Mouse (Mus musculus): ENCODE data around the gene Milr1. TPM values are rescaled to one million over a fixed set of nuclear protein-coding genes. Genes with fewer than 3 reads are reported as not detected.
"Not testable (repeated sequence)": the region's sequence is repeated elsewhere in the genome, so short reads cannot be mapped to it uniquely, and the experiment has no call there.

The Milr1 gene
- polyA plus RNA-seq, 1 experiment from 2014 or later, result 2.3 TPM

DNA sequence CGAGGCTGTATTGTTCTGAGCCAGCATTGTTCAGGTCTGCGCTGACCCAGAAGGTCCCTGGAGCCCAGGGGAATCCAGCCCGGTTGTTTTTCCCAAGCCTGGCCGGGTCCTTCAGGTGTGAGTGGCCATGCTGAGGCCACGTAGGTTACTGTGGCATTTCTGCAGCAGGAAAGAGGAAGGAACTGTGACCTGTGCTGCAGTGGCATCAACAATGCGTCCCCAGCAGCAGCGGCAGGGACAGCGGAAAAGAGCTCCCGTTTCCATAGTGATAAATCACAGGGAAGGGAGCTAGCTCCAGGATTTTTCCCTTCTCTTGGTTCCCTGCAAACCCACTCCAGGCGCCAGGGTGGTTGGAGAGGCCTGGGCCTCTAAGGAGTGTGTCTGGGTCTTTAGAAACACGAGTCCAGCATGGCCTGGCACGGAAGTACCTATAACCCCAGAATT is 13.8 kb upstream of the Milr1 start:
- Histone ChIP-seq H3K27me3 (no peaks in the 10 kb centered on the region), H3K27ac (0 out of 2 replicates have a peak overlapping the region, but pooled peaks have one; percentile 0), H3K4me1 (no peaks in the 10 kb centered on the region), H3K4me2 (no peak overlapping the region), H3K4me3 (no peak overlapping the region), H3K9me3 (no peaks in the 10 kb centered on the region), H3K36me3 (no peaks in the 10 kb centered on the region), H3K9ac (no peak overlapping the region)
- 40% methylated on average over 12 of the region's 12 CpGs for WGBS
- ATAC-seq (ENCODE audit: insufficient number of reproducible peaks, low FRiP score, low TSS enrichment, low read depth), result 0 out of 2 replicates have a peak, but pooled peaks have one; percentile 35

DNA sequence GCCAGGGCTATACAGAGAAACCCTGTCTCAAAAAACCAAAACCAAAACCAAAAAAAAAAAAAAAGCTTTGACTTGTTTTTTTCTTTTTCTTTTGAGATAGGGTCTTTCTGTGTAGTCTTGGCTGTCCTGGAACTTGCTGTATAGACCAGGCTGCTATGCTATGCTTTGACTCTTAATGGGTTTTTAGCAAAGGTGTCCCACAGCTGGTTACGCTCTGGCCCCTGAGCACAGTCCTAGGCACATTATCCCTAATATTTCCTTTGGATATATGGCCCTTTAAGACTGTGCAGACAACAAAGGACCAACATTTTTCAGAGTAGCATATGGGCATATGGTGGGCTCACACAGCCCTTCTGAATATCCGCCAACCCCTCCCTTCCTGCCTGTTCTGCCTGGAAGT is 11.9 kb upstream of the Milr1 start:
- Histone ChIP-seq H3K4me1 (no peaks in the 10 kb centered on the region), H3K27me3 (no peaks in the 10 kb centered on the region), H3K9me3 (no peaks in the 10 kb centered on the region), H3K9ac (no peak overlapping the region), H3K27ac (no peak overlapping the region), H3K36me3 (no peaks in the 10 kb centered on the region), H3K4me3 (no peak overlapping the region), H3K4me2 (no peak overlapping the region)
- ATAC-seq (ENCODE audit: insufficient number of reproducible peaks, low FRiP score, low TSS enrichment, low read depth), result no peak
- WGBS, result 93% methylated on average over 2 of the region's 2 CpGs

DNA sequence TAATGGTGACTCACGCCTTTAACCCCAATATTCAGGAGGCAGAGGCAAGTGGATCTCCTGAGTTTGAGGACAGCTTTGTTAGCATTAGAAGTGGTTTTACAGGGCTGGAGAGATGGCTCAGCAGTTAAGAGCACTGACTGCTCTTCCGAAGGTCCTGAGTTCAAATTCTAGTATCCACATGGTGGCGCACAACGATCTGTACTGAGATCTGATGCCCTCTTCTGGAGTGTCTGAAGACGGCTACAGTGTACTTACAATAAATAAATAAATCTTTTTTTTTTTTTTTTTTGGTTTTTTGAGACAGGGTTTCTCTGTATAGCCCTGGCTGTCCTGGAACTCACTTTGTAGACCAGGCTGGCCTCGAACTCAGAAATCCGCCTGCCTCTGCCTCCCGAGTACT is 10.3 kb upstream of the Milr1 start:
- not testable (repeated sequence) for H3K4me1 ChIP-seq; H3K36me3 ChIP-seq; H3K27me3 ChIP-seq; H3K9me3 ChIP-seq; H3K27ac ChIP-seq; H3K4me3 ChIP-seq; H3K4me2 ChIP-seq; ATAC-seq (ENCODE audit: insufficient number of reproducible peaks, low FRiP score, low TSS enrichment, low read depth); H3K9ac ChIP-seq
- 90% methylated on average over 5 of the region's 8 CpGs for WGBS

DNA sequence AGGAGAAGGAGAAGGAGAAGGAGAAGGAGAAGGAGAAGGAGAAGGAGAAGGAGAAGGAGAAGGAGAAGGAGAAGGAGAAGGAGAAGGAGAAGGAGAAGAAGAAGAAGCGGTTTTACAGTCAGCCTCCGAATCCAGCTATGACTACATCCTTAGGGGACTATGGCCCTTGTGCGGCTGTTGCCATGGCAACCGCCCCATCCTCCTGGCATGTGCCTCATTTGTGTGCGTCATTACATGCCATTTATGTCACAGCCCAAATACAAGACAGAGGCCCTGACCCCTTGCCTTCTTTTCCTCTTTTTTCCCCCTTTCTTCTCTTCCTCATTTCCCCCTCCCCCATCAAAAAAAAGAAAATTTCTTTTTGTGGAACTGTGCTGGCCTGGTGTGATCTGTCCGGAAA is 9.8 kb upstream of the Milr1 start:
- no peak for ATAC-seq (ENCODE audit: insufficient number of reproducible peaks, low FRiP score, low TSS enrichment, low read depth)
- 62% methylated on average over 6 of the region's 6 CpGs for WGBS
- H3K9me3 ChIP-seq, result no peaks in the 10 kb centered on the region
- H3K4me3 ChIP-seq, result no peak overlapping the region
- no peak overlapping the region for H3K4me2 ChIP-seq
- no peaks in the 10 kb centered on the region for H3K36me3 ChIP-seq
- no peaks in the 10 kb centered on the region for H3K27me3 ChIP-seq
- H3K4me1 ChIP-seq, result no peaks in the 10 kb centered on the region
- no peak overlapping the region for H3K27ac ChIP-seq
- H3K9ac ChIP-seq, result no peak overlapping the region

DNA sequence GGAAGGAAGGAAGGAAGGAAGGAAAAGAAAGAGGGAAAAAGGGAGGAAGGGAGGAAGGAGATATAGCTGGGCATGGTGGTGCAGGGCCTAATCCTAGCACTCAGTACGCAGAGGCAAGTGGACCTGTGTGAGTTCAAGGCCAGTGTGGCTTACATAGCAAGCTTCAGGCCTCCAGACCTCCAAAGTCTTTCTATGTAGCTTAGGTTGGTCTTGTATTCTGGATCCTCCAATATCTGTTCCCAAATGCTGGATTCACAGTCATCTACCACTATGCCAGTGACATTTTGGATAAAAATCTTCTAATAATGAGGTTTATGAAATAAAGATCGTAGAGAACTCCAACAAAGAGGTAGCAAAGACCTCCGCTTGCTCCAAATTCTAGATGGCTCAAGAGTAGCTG is 9.2 kb upstream of the Milr1 start:
- no peak overlapping the region for H3K4me2 ChIP-seq
- H3K9me3 ChIP-seq, result no peaks in the 10 kb centered on the region
- WGBS, result 93% methylated on average over 3 of the region's 3 CpGs
- no peak overlapping the region for H3K27ac ChIP-seq
- H3K27me3 ChIP-seq, result no peaks in the 10 kb centered on the region
- H3K9ac ChIP-seq, result no peak overlapping the region
- ATAC-seq (ENCODE audit: insufficient number of reproducible peaks, low FRiP score, low TSS enrichment, low read depth), result no peak
- no peak overlapping the region for H3K4me3 ChIP-seq
- no peaks in the 10 kb centered on the region for H3K4me1 ChIP-seq
- H3K36me3 ChIP-seq, result no peaks in the 10 kb centered on the region

DNA sequence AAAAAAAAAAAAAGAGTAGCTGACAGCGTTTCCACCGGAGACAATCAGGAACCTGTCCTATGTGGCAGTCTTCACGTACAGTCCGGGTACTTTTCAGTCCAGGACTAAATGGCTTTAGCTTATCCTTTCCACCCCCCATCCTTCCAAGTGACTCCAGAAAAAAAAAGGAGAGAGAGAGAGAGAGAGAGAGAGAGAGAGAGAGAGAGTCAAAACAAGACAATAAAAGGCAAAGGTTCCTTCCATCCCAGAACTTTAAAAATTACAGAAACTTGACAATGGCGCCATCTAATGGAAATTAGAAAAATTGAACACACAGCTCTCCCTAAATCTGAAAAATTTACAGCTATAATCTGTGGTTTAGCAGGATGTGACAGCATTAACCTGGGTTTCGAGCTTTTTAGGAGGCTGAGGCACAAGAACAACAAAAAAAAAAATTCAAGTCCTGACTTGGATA is 8.6 kb upstream of the Milr1 start:
- Histone ChIP-seq H3K9me3 (no peaks in the 10 kb centered on the region), H3K9ac (no peak overlapping the region), H3K4me3 (no peak overlapping the region), H3K4me1 (no peaks in the 10 kb centered on the region), H3K36me3 (no peaks in the 10 kb centered on the region), H3K27ac (no peak overlapping the region), H3K27me3 (no peaks in the 10 kb centered on the region), H3K4me2 (no peak overlapping the region)
- no peak for ATAC-seq (ENCODE audit: insufficient number of reproducible peaks, low FRiP score, low TSS enrichment, low read depth)
- WGBS, result 50% methylated on average over 6 of the region's 6 CpGs

DNA sequence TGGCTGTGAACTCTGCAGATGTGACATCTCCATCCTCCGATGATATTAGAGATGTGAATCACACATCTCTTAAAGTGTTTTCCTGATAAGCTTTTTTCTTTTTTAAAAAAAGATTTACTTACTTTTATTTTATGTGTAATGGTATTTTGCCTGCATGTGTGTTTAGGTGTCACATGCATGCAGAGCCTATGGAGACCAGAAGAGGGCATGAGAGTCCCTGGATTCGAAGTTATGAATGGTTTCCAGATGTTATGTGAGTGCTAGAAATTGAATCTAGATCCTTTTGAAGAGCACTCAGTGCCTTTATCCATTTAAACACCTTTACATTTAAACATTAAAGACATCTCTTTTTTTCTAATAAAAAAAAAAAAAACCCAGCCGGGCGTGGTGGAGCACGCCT is 6.1 kb upstream of the Milr1 start:
- 90% methylated on average over 5 of the region's 5 CpGs for WGBS

DNA sequence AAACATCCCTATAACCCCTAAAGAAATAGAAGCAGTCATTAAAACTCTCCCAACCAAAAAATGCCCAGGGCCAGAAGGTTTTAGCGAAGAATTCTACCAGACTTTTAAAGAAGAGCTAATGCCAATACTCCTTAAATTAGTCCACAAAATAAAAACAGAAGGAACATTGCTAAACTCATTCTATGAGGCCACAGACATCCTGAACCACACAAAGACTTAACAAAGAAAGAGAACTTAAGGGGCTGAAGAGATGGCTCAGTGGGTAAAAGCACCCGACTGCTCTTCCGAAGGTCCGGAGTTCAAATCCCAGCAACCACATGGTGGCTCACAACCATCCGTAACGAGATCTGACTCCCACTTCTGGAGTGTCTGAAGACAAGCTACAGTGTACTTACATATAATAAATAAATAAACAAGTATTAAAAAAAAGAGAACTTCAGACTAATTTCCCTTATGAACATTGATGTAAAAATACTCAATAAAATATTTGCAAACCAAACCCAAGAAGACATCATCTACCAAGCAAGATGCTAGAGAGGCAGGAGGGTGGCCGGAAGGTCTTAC is 1.4 kb upstream of the Milr1 start:
- H3K27ac ChIP-seq; H3K4me1 ChIP-seq; H3K4me2 ChIP-seq; H3K9ac ChIP-seq; H3K36me3 ChIP-seq; H3K27me3 ChIP-seq; H3K9me3 ChIP-seq; ATAC-seq (ENCODE audit: insufficient number of reproducible peaks, low FRiP score, low TSS enrichment, low read depth); H3K4me3 ChIP-seq: not testable (repeated sequence)
- WGBS, result 96% methylated on average over 7 of the region's 7 CpGs

More for the DNA sequence above, 6.1 kb upstream of the Milr1 start:
- Histone ChIP-seq H3K27me3 (no peaks in the 10 kb centered on the region), H3K36me3 (no peaks in the 10 kb centered on the region), H3K4me3 (no peak overlapping the region), H3K27ac (no peak overlapping the region), H3K9ac (no peak overlapping the region), H3K4me1 (no peaks in the 10 kb centered on the region), H3K9me3 (no peaks in the 10 kb centered on the region), H3K4me2 (no peak overlapping the region)
- ATAC-seq (ENCODE audit: insufficient number of reproducible peaks, low FRiP score, low TSS enrichment, low read depth), result no peak

DNA sequence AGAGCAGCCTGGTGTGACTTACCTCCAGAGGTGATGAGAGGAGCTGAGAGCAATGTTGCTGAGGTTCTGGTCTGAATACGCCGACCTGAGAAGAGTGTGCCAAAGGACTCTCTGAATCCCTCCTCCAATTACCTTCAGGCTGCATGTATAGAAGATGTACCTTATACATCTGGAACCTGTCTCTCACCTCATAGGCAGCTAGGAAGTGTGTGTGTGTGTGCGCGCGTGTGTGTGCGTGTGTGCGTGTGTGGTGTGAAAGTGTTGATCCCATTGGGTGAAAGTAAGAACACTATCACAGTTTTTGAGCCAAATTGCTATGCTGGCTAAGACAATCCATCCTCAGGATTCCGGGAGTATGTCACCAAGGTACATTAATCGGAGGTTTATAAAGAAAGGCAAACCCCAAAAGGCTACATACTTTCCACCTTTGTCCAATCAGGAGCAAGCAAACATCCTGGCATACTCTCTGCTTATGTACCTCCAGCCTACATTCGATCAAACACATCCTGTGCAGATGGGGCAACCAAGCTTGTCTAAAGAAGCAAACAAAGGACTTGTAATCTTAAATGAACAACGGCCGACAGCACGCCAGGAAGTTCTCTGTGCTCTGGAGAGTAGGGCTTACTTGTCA is 790 bp upstream of the Milr1 start, which contains the start of gene Pecam1:
Gene Pecam1, minus strand, starts transcription at position 508 of the 631 bp plus-strand sequence.
- WGBS, result 86% methylated on average over 13 of the region's 13 CpGs

DNA sequence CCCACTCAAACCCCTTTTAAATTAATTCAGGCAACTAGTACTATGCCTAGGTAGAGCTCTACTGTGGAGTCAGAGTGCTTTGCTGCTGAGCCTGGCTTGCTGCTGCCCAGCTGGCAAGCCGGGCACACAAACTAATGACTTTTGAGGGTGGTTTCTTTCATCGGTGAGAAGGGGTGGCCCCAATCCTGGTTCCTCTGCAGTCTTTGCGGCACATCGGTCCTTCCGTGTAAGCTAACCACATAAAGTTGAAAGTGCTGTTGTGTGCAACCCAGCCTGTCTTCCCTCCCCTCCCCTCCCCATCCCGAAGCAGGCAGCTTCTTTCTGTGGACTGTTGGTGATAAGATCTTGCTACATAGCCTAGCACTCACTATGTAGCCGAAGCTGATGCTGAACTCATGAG is 1.1 kb downstream of the Milr1 start:
- Histone ChIP-seq H3K27me3 (no peaks in the 10 kb centered on the region), H3K27ac (no peak overlapping the region), H3K4me2 (no peak overlapping the region), H3K9ac (no peak overlapping the region), H3K9me3 (no peaks in the 10 kb centered on the region), H3K4me1 (no peaks in the 10 kb centered on the region), H3K4me3 (no peak overlapping the region), H3K36me3 (no peaks in the 10 kb centered on the region)
- no peak for ATAC-seq (ENCODE audit: insufficient number of reproducible peaks, low FRiP score, low TSS enrichment, low read depth)
- 82% methylated on average over 7 of the region's 7 CpGs for WGBS

More for the DNA sequence above, 790 bp upstream of the Milr1 start, which contains the start of gene Pecam1:
- Histone ChIP-seq H3K4me3 (no peak within 1 kb of the TSS), H3K4me2 (no peak within 1 kb of the TSS), H3K36me3 (no peaks in the 10 kb centered on the region), H3K9ac (no peak within 1 kb of the TSS), H3K27me3 (no peaks in the 10 kb centered on the region), H3K4me1 (no peaks in the 10 kb centered on the region), H3K9me3 (no peaks in the 10 kb centered on the region), H3K27ac (no peak within 1 kb of the TSS)
- no peak for ATAC-seq (ENCODE audit: insufficient number of reproducible peaks, low FRiP score, low TSS enrichment, low read depth)

DNA sequence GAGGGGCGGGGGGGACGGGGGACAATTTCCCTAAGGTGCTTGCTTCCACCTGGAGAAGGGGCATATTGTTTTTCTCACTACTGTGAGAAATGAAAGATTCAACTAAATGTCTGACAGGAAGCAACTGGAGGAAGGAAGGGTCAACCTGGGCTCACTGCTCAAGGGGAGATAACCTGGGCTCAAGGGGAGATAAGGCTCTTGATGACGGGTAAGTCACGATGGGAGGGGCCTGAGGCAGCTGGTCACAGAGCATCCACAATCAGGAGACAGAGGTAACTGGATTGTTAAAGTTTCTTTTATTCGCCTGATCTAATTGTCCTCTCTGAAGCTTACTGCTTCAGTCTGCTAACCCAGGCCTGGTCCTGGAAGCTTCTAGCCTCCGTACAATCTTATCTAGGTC is 2.3 kb downstream of the Milr1 start:
- Histone ChIP-seq H3K27ac (no peak overlapping the region), H3K4me2 (no peak overlapping the region), H3K27me3 (no peaks in the 10 kb centered on the region), H3K4me1 (no peaks in the 10 kb centered on the region), H3K9me3 (no peaks in the 10 kb centered on the region), H3K9ac (no peak overlapping the region), H3K36me3 (no peaks in the 10 kb centered on the region), H3K4me3 (no peak overlapping the region)
- WGBS, result 84% methylated on average over 6 of the region's 6 CpGs
- ATAC-seq (ENCODE audit: insufficient number of reproducible peaks, low FRiP score, low TSS enrichment, low read depth), result no peak

DNA sequence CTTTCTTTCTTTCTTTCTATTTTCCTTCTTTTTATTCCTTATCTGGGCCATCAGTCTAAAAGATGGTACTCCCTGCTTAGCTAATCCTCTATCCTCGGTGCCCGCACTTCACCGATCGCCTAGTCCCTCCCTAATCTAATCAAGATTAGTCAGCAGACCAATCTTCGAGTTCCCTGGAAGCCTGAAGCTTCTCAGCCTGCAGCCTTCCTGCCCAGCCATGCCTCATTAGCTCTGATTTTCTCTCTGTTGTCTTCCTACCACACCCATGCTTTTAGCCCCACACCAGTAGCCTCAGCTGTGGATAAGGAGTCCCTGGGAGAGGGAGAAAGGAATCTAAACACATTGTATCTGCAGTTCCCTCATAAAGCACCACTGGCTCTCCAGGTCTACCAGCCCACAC is 4.6 kb downstream of the Milr1 start:
- WGBS, result 74% methylated on average over 5 of the region's 5 CpGs
- H3K4me1 ChIP-seq, result no peaks in the 10 kb centered on the region
- H3K27ac ChIP-seq, result no peak overlapping the region

More for the DNA sequence above, 4.6 kb downstream of the Milr1 start:
- Histone ChIP-seq H3K36me3 (no peaks in the 10 kb centered on the region), H3K9me3 (no peaks in the 10 kb centered on the region), H3K4me2 (no peak overlapping the region), H3K4me3 (no peak overlapping the region), H3K9ac (no peak overlapping the region), H3K27me3 (no peaks in the 10 kb centered on the region)
- ATAC-seq (ENCODE audit: insufficient number of reproducible peaks, low FRiP score, low TSS enrichment, low read depth), result no peak

Data from limb, embryonic 15.5 days (tissue).